Mouse (Mus musculus) liver, adult 2 months (tissue): ENCODE measurements at regions not wholly inside any gene's neighbourhood (a gene's known extent, or its start where the extent isn't known, plus 50 kb on each side); places are given as distances from the start of the nearest gene placed in this dataset.

Source experiments
- DNase-seq: peaks from one replicate; pipeline ENCODE4 v3.0.0-alpha.2; 2011; ENCODE audit warnings: low read depth, low spot score; ENCODE audit errors: extremely low read depth
- H3K27ac ChIP-seq: fragments of 200-500 bp; replicated peaks from 2 replicates; pipeline ENCODE4 v1.5.1; 2012; ENCODE audit warnings: low read depth, mild to moderate bottlenecking, control low read depth, inconsistent platforms, low read length; ENCODE audit not compliant: insufficient read depth
- H3K27me3 ChIP-seq: fragments of 200-500 bp; 2 replicates; pipeline ENCODE4 v1.6.1; 2012; ENCODE audit warnings: mild to moderate bottlenecking, moderate library complexity, low read length, inconsistent platforms; ENCODE audit not compliant: control insufficient read depth, insufficient read depth
- H3K36me3 ChIP-seq: fragments of 200-500 bp; 2 replicates; pipeline ENCODE4 v1.6.1; 2012; ENCODE audit warnings: low read length, inconsistent platforms; ENCODE audit not compliant: control insufficient read depth, insufficient read depth
- H3K4me1 ChIP-seq: fragments of 200-500 bp; 2 replicates; pipeline ENCODE4 v1.6.1; 2011; ENCODE audit warnings: low read length; ENCODE audit not compliant: control insufficient read depth, insufficient read depth
- H3K4me3 ChIP-seq: fragments of 200-500 bp; 2 replicates; pipeline ENCODE4 v1.5.1; 2011; ENCODE audit warnings: low read depth, mild to moderate bottlenecking, control low read depth, low read length, moderate library complexity; ENCODE audit not compliant: insufficient read depth
- H3K79me2 ChIP-seq: fragments of 200-500 bp; 2 replicates; pipeline ENCODE4 v1.6.1; 2012; ENCODE audit warnings: inconsistent platforms, mild to moderate bottlenecking, low read length, moderate library complexity; ENCODE audit not compliant: control insufficient read depth, insufficient read depth
- H3K9ac ChIP-seq: fragments of 200-500 bp; 2 replicates; pipeline ENCODE4 v1.6.1; 2012; ENCODE audit warnings: low read depth, mild to moderate bottlenecking, control low read depth, inconsistent platforms, low read length
- CTCF ChIP-seq: fragments of 200-500 bp; IDR thresholded peaks from 2 replicates; pipeline ENCODE4 v1.5.1; 2011; ENCODE audit warnings: low read depth, low read length, control low read depth
- POLR2A ChIP-seq: fragments of 200-500 bp; IDR thresholded peaks from 2 replicates; pipeline ENCODE4 v1.6.1; 2011; ENCODE audit warnings: low read length, control low read depth; ENCODE audit not compliant: insufficient read depth; ENCODE audit errors: extremely low read depth
- WGBS: fragments of 180-500 bp; shearing (Covaris S2); methylation state at CpG from one replicate; pipeline ENCODE4 v1.1.7; 2018; 5-methylcytosine and 5-hydroxymethylcytosine counted together

GRCm38 (mm10) chr4:131401255-131401654 lies 436.8 kb downstream of the Ptpru start:
- H3K9ac ChIP-seq, result no peak overlapping the region
- no peaks in the 10 kb centered on the region for H3K4me1 ChIP-seq
- TF ChIP-seq CTCF (no peak), POLR2A (no peak)
- DNase-seq, result no peak
- H3K27ac ChIP-seq, result no peak overlapping the region
- H3K4me3 ChIP-seq, result no peak overlapping the region
- 72% methylated on average over 6 of the region's 6 CpGs for WGBS
- H3K36me3 ChIP-seq, result no peaks in the 10 kb centered on the region
- H3K27me3 ChIP-seq, result no peaks in the 10 kb centered on the region
- no peaks in the 10 kb centered on the region for H3K79me2 ChIP-seq

GRCm38 (mm10) chr4:131405376-131406017 lies 432.6 kb downstream of the Ptpru start:
- TF ChIP-seq POLR2A (no peak), CTCF (no peak)
- Histone ChIP-seq H3K79me2 (no peaks in the 10 kb centered on the region), H3K4me3 (no peak overlapping the region)

GRCm38 (mm10) chr4:131407464-131407863 lies 430.6 kb downstream of the Ptpru start:
- no peaks in the 10 kb centered on the region for H3K27me3 ChIP-seq
- no peak overlapping the region for H3K9ac ChIP-seq
- no peaks in the 10 kb centered on the region for H3K4me1 ChIP-seq
- H3K4me3 ChIP-seq, result no peak overlapping the region
- no peaks in the 10 kb centered on the region for H3K36me3 ChIP-seq
- no peak for DNase-seq
- WGBS, result 58% methylated on average over 3 of the region's 3 CpGs
- TF ChIP-seq POLR2A (no peak), CTCF (no peak)
- H3K79me2 ChIP-seq, result no peaks in the 10 kb centered on the region
- no peak overlapping the region for H3K27ac ChIP-seq

More at GRCm38 (mm10) chr4:131405376-131406017, 432.6 kb downstream of the Ptpru start:
- Histone ChIP-seq H3K27me3 (no peaks in the 10 kb centered on the region), H3K9ac (no peak overlapping the region), H3K27ac (no peak overlapping the region), H3K36me3 (no peaks in the 10 kb centered on the region), H3K4me1 (no peaks in the 10 kb centered on the region)
- WGBS, result 77% methylated on average over 12 of the region's 12 CpGs
- DNase-seq, result no peak

- Histone ChIP-seq H3K36me3 (no peaks in the 10 kb centered on the region), H3K27ac (no peak overlapping the region), H3K27me3 (no peaks in the 10 kb centered on the region), H3K4me3 (no peak overlapping the region), H3K9ac (no peak overlapping the region), H3K79me2 (no peaks in the 10 kb centered on the region), H3K4me1 (no peaks in the 10 kb centered on the region)
- TF ChIP-seq CTCF (no peak), POLR2A (no peak)
- WGBS, result 84% methylated on average over 1 of the region's 1 CpGs
- no peak for DNase-seq
Measured at GRCm38 (mm10) chr4:131408644-131409043, 429.4 kb downstream of the Ptpru start.

- Histone ChIP-seq H3K9ac (no peak overlapping the region), H3K27me3 (no peaks in the 10 kb centered on the region), H3K36me3 (no peaks in the 10 kb centered on the region), H3K4me3 (no peak overlapping the region), H3K27ac (no peak overlapping the region), H3K4me1 (no peaks in the 10 kb centered on the region), H3K79me2 (no peaks in the 10 kb centered on the region)
- TF ChIP-seq POLR2A, result no peak
- peak; percentile 71 for TF ChIP-seq CTCF
- DNase-seq, result no peak
- WGBS, result 27% methylated on average over 3 of the region's 3 CpGs
Measured at GRCm38 (mm10) chr4:131409805-131410204, 428.3 kb downstream of the Ptpru start.

GRCm38 (mm10) chr4:131411936-131412335 lies 426.2 kb downstream of the Ptpru start:
- Histone ChIP-seq H3K27me3 (no peaks in the 10 kb centered on the region), H3K79me2 (no peaks in the 10 kb centered on the region), H3K9ac (no peak overlapping the region), H3K27ac (no peak overlapping the region), H3K4me1 (no peaks in the 10 kb centered on the region), H3K36me3 (no peaks in the 10 kb centered on the region), H3K4me3 (no peak overlapping the region)
- TF ChIP-seq POLR2A (no peak), CTCF (no peak)
- no peak for DNase-seq
- 69% methylated on average over 4 of the region's 4 CpGs for WGBS
